Mouse (Mus musculus) WW6 (cell line): Measurements from ENCODE around the gene Zfp784.

Source experiments
- DNase-seq: peaks from one replicate; pipeline ENCODE4 v3.0.0-alpha.2; 2013; ENCODE audit warnings: low read depth, low spot score

The Zfp784 gene

GRCm38 (mm10) chr7:4993347-4993998 lies 44.8 kb downstream of the Zfp784 start:
- no peak for DNase-seq

GRCm38 (mm10) chr7:4988250-4988649 lies 50.0 kb downstream of the Zfp784 start:
- no peak for DNase-seq
